Mouse (Mus musculus): Measurements from ENCODE around the gene Armc7. TPM values are rescaled to one million over a fixed set of nuclear protein-coding genes. Genes with fewer than 3 reads are reported as not detected.
"Not testable (repeated sequence)": the region's sequence is repeated elsewhere in the genome, so short reads cannot be mapped to it uniquely, and the experiment has no call there.

Armc7 gene
- polyA plus RNA-seq, 1 experiment from 2014 or later, result 7.6 TPM

- peaks cover 12% of the 10 kb centered on the region; the same call in 1 of the 2 replicates for H3K4me1 ChIP-seq (ENCODE audit: control insufficient read depth, insufficient read depth, low read length)
- H3K9ac ChIP-seq (ENCODE audit: low read depth, low read length), result peak overlapping the region; percentile 70
- WGBS, result 24% methylated on average over 25 of the region's 25 CpGs
- no peaks in the 10 kb centered on the region for H3K27me3 ChIP-seq (replicated peaks; ENCODE audit: control insufficient read depth, insufficient read depth, low read length)
- peak overlapping the region; percentile 55 for H3K27ac ChIP-seq (replicated peaks; ENCODE audit: low read depth, low read length)
- peak overlapping the region; percentile 80 for H3K4me2 ChIP-seq (ENCODE audit: low read depth, low read length)
- DNase-seq (ENCODE audit: low spot score) (no peak), ATAC-seq (ENCODE audit: low read depth) (peak; percentile 54)
- no peaks in the 10 kb centered on the region for H3K9me3 ChIP-seq (ENCODE audit: control insufficient read depth, low read length)
- peaks cover 16% of the 10 kb centered on the region; the same call in 1 of the 2 replicates for H3K36me3 ChIP-seq (ENCODE audit: control insufficient read depth, insufficient read depth, low read length)
- peak overlapping the region; percentile 69 for H3K4me3 ChIP-seq (ENCODE audit: low read depth, low read length)
Observed at GRCm38 (mm10) chr11:115490441-115491355, 15.2 kb downstream of the Armc7 start.

GRCm38 (mm10) chr11:115491356-115492083 lies 16.1 kb downstream of the Armc7 start, which contains the start of gene Nt5c:
Gene Nt5c, minus strand, starts transcription at chr11:115491862.
- Histone ChIP-seq H3K4me3 (ENCODE audit: low read depth, low read length) (peak within 1 kb of the TSS; percentile 69), H3K27me3 (replicated peaks; ENCODE audit: control insufficient read depth, insufficient read depth, low read length) (no peaks in the 10 kb centered on the region), H3K4me2 (ENCODE audit: low read depth, low read length) (peak within 1 kb of the TSS; percentile 80), H3K4me1 (ENCODE audit: control insufficient read depth, insufficient read depth, low read length) (peaks cover 12% of the 10 kb centered on the region; the same call in 1 of the 2 replicates), H3K36me3 (ENCODE audit: control insufficient read depth, insufficient read depth, low read length) (peaks cover 12% of the 10 kb centered on the region; the same call in 1 of the 2 replicates), H3K9ac (ENCODE audit: low read depth, low read length) (peak within 1 kb of the TSS; percentile 70), H3K27ac (replicated peaks; ENCODE audit: low read depth, low read length) (peak within 1 kb of the TSS; percentile 78), H3K9me3 (ENCODE audit: control insufficient read depth, low read length) (no peaks in the 10 kb centered on the region)
- WGBS, result under 1% methylated on average over 30 of the region's 43 CpGs
- DNase-seq (ENCODE audit: low spot score), result peak; percentile 89
- ATAC-seq (ENCODE audit: low read depth), result peak; percentile 86

GRCm38 (mm10) chr11:115492387-115492786 lies 16.9 kb downstream of the Armc7 start:
- H3K27me3 ChIP-seq (replicated peaks; ENCODE audit: control insufficient read depth, insufficient read depth, low read length), result no peaks in the 10 kb centered on the region
- H3K4me1 ChIP-seq (ENCODE audit: control insufficient read depth, insufficient read depth, low read length), result peaks cover 12% of the 10 kb centered on the region; the same call in 1 of the 2 replicates

GRCm38 (mm10) chr11:115496559-115496958 lies 21.1 kb downstream of the Armc7 start:
- H3K9me3 ChIP-seq (ENCODE audit: control insufficient read depth, low read length); H3K4me1 ChIP-seq (ENCODE audit: control insufficient read depth, insufficient read depth, low read length); H3K4me2 ChIP-seq (ENCODE audit: low read depth, low read length); H3K27me3 ChIP-seq (replicated peaks; ENCODE audit: control insufficient read depth, insufficient read depth, low read length); H3K27ac ChIP-seq (replicated peaks; ENCODE audit: low read depth, low read length); ATAC-seq (ENCODE audit: low read depth); H3K4me3 ChIP-seq (ENCODE audit: low read depth, low read length); DNase-seq (ENCODE audit: low spot score); H3K9ac ChIP-seq (ENCODE audit: low read depth, low read length): not testable (repeated sequence)
- 88% methylated on average over 9 of the region's 9 CpGs for WGBS
- peaks cover 47% of the 10 kb centered on the region for H3K36me3 ChIP-seq (ENCODE audit: control insufficient read depth, insufficient read depth, low read length)

More at GRCm38 (mm10) chr11:115492387-115492786, 16.9 kb downstream of the Armc7 start:
- ATAC-seq (ENCODE audit: low read depth), result no peak
- no peak overlapping the region for H3K27ac ChIP-seq (replicated peaks; ENCODE audit: low read depth, low read length)
- H3K9me3 ChIP-seq (ENCODE audit: control insufficient read depth, low read length), result no peaks in the 10 kb centered on the region
- peak overlapping the region; percentile 70 for H3K9ac ChIP-seq (ENCODE audit: low read depth, low read length)
- H3K4me3 ChIP-seq (ENCODE audit: low read depth, low read length), result peak overlapping the region; percentile 69
- H3K36me3 ChIP-seq (ENCODE audit: control insufficient read depth, insufficient read depth, low read length), result peaks cover 19% of the 10 kb centered on the region
- WGBS, result 34% methylated on average over 6 of the region's 6 CpGs
- no peak for DNase-seq (ENCODE audit: low spot score)
- peak overlapping the region; percentile 80 for H3K4me2 ChIP-seq (ENCODE audit: low read depth, low read length)

GRCm38 (mm10) chr11:115502636-115503035 lies 27.2 kb downstream of the Armc7 start:
- Histone ChIP-seq H3K27me3 (replicated peaks; ENCODE audit: control insufficient read depth, insufficient read depth, low read length) (no peaks in the 10 kb centered on the region), H3K4me3 (ENCODE audit: low read depth, low read length) (no peak overlapping the region), H3K9me3 (ENCODE audit: control insufficient read depth, low read length) (no peaks in the 10 kb centered on the region), H3K4me1 (ENCODE audit: control insufficient read depth, insufficient read depth, low read length) (no peaks in the 10 kb centered on the region), H3K4me2 (ENCODE audit: low read depth, low read length) (no peak overlapping the region), H3K27ac (replicated peaks; ENCODE audit: low read depth, low read length) (no peak overlapping the region), H3K9ac (ENCODE audit: low read depth, low read length) (no peak overlapping the region), H3K36me3 (ENCODE audit: control insufficient read depth, insufficient read depth, low read length) (peaks cover 61% of the 10 kb centered on the region)
- DNase-seq (ENCODE audit: low spot score) (no peak), ATAC-seq (ENCODE audit: low read depth) (no peak)
- 95% methylated on average over 6 of the region's 6 CpGs for WGBS

- 79% methylated on average over 3 of the region's 3 CpGs for WGBS
- Histone ChIP-seq H3K27me3 (replicated peaks; ENCODE audit: control insufficient read depth, insufficient read depth, low read length) (no peaks in the 10 kb centered on the region), H3K4me2 (ENCODE audit: low read depth, low read length) (no peak overlapping the region), H3K4me1 (ENCODE audit: control insufficient read depth, insufficient read depth, low read length) (peaks cover 16% of the 10 kb centered on the region), H3K9me3 (ENCODE audit: control insufficient read depth, low read length) (no peaks in the 10 kb centered on the region), H3K27ac (replicated peaks; ENCODE audit: low read depth, low read length) (no peak overlapping the region), H3K4me3 (ENCODE audit: low read depth, low read length) (no peak overlapping the region), H3K9ac (ENCODE audit: low read depth, low read length) (no peak overlapping the region), H3K36me3 (ENCODE audit: control insufficient read depth, insufficient read depth, low read length) (peaks cover 23% of the 10 kb centered on the region)
- ATAC-seq (ENCODE audit: low read depth) (no peak), DNase-seq (ENCODE audit: low spot score) (no peak)
Observed at GRCm38 (mm10) chr11:115506586-115506985, 31.1 kb downstream of the Armc7 start.

GRCm38 (mm10) chr11:115508061-115508460 lies 32.6 kb downstream of the Armc7 start:
- Histone ChIP-seq H3K9me3 (ENCODE audit: control insufficient read depth, low read length) (no peaks in the 10 kb centered on the region), H3K4me3 (ENCODE audit: low read depth, low read length) (no peak overlapping the region), H3K27me3 (replicated peaks; ENCODE audit: control insufficient read depth, insufficient read depth, low read length) (no peaks in the 10 kb centered on the region), H3K9ac (ENCODE audit: low read depth, low read length) (no peak overlapping the region), H3K36me3 (ENCODE audit: control insufficient read depth, insufficient read depth, low read length) (peaks cover 9% of the 10 kb centered on the region; the same call in 1 of the 2 replicates), H3K4me2 (ENCODE audit: low read depth, low read length) (no peak overlapping the region), H3K4me1 (ENCODE audit: control insufficient read depth, insufficient read depth, low read length) (peaks cover 27% of the 10 kb centered on the region), H3K27ac (replicated peaks; ENCODE audit: low read depth, low read length) (no peak overlapping the region)
- DNase-seq (ENCODE audit: low spot score) (no peak), ATAC-seq (ENCODE audit: low read depth) (no peak)
- 90% methylated on average over 2 of the region's 2 CpGs for WGBS

GRCm38 (mm10) chr11:115509773-115510506 lies 34.5 kb downstream of the Armc7 start:
- no peaks in the 10 kb centered on the region for H3K9me3 ChIP-seq (ENCODE audit: control insufficient read depth, low read length)
- no peaks in the 10 kb centered on the region for H3K36me3 ChIP-seq (ENCODE audit: control insufficient read depth, insufficient read depth, low read length)
- DNase-seq (ENCODE audit: low spot score) (peak; percentile 68), ATAC-seq (ENCODE audit: low read depth) (no peak)
- no peak overlapping the region for H3K27ac ChIP-seq (replicated peaks; ENCODE audit: low read depth, low read length)
- 37% methylated on average over 6 of the region's 6 CpGs for WGBS
- H3K27me3 ChIP-seq (replicated peaks; ENCODE audit: control insufficient read depth, insufficient read depth, low read length), result no peaks in the 10 kb centered on the region
- peak overlapping the region; percentile 64; the same call in 1 of the 2 replicates for H3K4me2 ChIP-seq (ENCODE audit: low read depth, low read length)
- peaks cover 27% of the 10 kb centered on the region for H3K4me1 ChIP-seq (ENCODE audit: control insufficient read depth, insufficient read depth, low read length)
- no peak overlapping the region for H3K4me3 ChIP-seq (ENCODE audit: low read depth, low read length)
- H3K9ac ChIP-seq (ENCODE audit: low read depth, low read length), result peak overlapping the region; percentile 26; the same call in 1 of the 2 replicates
